Mouse (Mus musculus): Measurements from ENCODE around the gene Tbc1d8.

DNA sequence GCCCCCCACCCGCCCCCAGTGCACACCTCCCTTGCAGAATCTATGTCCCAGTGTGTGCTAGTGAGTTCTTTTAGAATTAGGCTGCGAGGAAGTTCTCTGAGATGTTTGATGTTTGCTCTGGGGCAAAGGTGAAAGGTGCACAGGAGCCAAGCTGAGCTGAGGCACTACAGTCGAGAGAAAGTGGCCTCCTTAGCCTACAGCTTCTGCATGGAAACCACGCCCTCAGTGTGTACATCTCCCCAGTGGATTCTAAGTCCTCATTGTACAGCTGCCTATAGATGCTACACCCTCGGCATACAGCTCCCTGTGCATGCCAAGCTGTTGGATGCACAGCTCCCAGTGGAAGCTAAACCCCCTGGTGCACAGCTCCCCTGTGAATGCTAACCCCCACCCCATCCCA lies 139.1 kb downstream of the Tbc1d8 start:
- TF ChIP-seq CTCF (IDR thresholded peaks at IDR 0.05; ENCODE audit: insufficient read depth, low read length): no peak
- no peak for TF ChIP-seq POLR2A (IDR thresholded peaks at IDR 0.05; ENCODE audit: borderline replicate concordance, extremely low read depth, low read depth, low read length)

All from lung, adult 2 months (tissue).